Mouse (Mus musculus) bone marrow macrophage, adult 2 months (primary cell): Measurements from ENCODE around the gene Jmjd1c.

ENCODE experiments used
- CTCF ChIP-seq: IDR thresholded peaks from 2 replicates; pipeline ENCODE4 v1.5.1; 2012; ENCODE audit warnings: low read depth, mild to moderate bottlenecking, low read length, moderate library complexity
- POLR2A ChIP-seq: IDR thresholded peaks from 2 replicates; pipeline ENCODE4 v1.6.1; 2012; ENCODE audit warnings: mild to moderate bottlenecking, low read depth, low read length, borderline replicate concordance

GRCm38 (mm10) chr10:67197186-67197585 is 101.3 kb downstream of the Jmjd1c start:
- TF ChIP-seq CTCF (no peak), POLR2A (no peak)
